Mouse (Mus musculus) liver, postnatal 0 days (tissue): ENCODE results near the gene Apof. TPM values are rescaled to one million over a fixed set of nuclear protein-coding genes. Genes with fewer than 3 reads are reported as not detected.

ENCODE experiments used
- ATAC-seq: fragments of 200-750 bp; cut with Nextera tagmentation; 2 replicates; pipeline ENCODE4 v1.8.0; 2017; ENCODE audit warnings: mild to moderate bottlenecking, moderate library complexity
- DNase-seq: peaks from one replicate; pipeline ENCODE4 v3.0.0-alpha.2; 2016
- H3K27ac ChIP-seq: fragments of 300-500 bp; sonication (generic); 2 replicates; pipeline ENCODE4 v1.5.1; 2014; ENCODE audit warnings: antibody characterized with exemption, moderate library complexity, mild to moderate bottlenecking, low read depth
- H3K27me3 ChIP-seq: fragments of 300-500 bp; sonication (generic); 2 replicates; pipeline ENCODE4 v1.6.1; 2014; ENCODE audit warnings: low read length, control low read depth, mixed read lengths; ENCODE audit not compliant: insufficient read depth
- H3K36me3 ChIP-seq: fragments of 300-500 bp; sonication (generic); replicated peaks from 2 replicates; pipeline ENCODE4 v1.6.1; 2014; ENCODE audit warnings: mild to moderate bottlenecking, control low read depth, low read length, moderate library complexity, mixed read lengths; ENCODE audit not compliant: insufficient read depth
- H3K4me1 ChIP-seq: fragments of 300-500 bp; sonication (generic); 2 replicates; pipeline ENCODE4 v1.6.1; 2014; ENCODE audit warnings: antibody characterized with exemption, mild to moderate bottlenecking, control low read depth; ENCODE audit not compliant: insufficient read depth
- H3K4me2 ChIP-seq: fragments of 300-500 bp; sonication (generic); 2 replicates; pipeline ENCODE4 v1.6.1; 2014; ENCODE audit warnings: low read depth, mild to moderate bottlenecking, low read length, moderate library complexity, mixed read lengths
- H3K4me3 ChIP-seq: fragments of 300-500 bp; sonication (generic); 2 replicates; pipeline ENCODE4 v1.5.1; 2014; ENCODE audit warnings: low read depth, low read length
- H3K9ac ChIP-seq: fragments of 300-500 bp; sonication (generic); replicated peaks from 2 replicates; pipeline ENCODE4 v1.6.1; 2014; ENCODE audit warnings: mild to moderate bottlenecking, moderate library complexity
- H3K9me3 ChIP-seq: fragments of 300-500 bp; sonication (generic); 2 replicates; pipeline ENCODE4 v1.6.1; 2016; ENCODE audit warnings: mild to moderate bottlenecking, control low read depth, low read length, mixed read lengths
- CTCF ChIP-seq: sonication (generic); IDR thresholded peaks from 2 replicates; pipeline ENCODE4 v1.5.1; 2016; ENCODE audit warnings: antibody characterized with exemption, low read depth
- EP300 ChIP-seq: IDR thresholded peaks from 2 replicates; pipeline ENCODE4 v1.6.1; 2016; ENCODE audit warnings: antibody characterized with exemption, low read depth, mild to moderate bottlenecking
- WGBS: fragments of 180-500 bp; shearing (Covaris S2); extraction: QIAGEN DNeasy Blood & Tissue Kit; methylation state at CpG from one replicate; pipeline ENCODE4 v1.1.7; 2014; ENCODE audit not compliant: insufficient replicate concordance; 5-methylcytosine and 5-hydroxymethylcytosine counted together
- polyA plus RNA-seq: library from polyadenylated mRNA; unstranded; fragments of >200 nt; fragmentation: Nextera tagmentation; extraction: Ambion mirVana; gene quantifications from 2 replicates; pipeline ENCODE4 v1.2.1, GENCODE M21; 2015

Gene Apof
- 1,289 and 1,338 TPM in 2 replicates for polyA plus RNA-seq

DNA sequence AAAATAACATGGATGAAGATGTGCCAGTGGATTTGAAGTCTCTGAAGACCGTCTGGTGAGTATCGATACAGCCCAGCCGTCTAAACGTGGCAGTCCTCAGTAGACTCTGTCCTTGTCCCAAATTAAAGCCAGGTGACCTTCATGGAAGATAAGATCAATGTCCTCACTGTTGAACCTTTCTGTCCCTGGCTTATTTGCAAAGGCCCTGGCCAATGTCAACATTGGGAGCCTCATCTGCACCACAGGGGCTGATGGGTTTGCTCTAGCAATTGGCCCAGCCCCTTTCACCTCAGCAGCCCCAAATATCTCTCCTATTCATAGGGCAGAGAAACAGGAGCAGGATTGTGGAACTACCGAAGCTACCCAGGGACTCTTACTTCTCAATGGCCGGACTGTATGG lies at the start of gene Apof:
Gene Apof (plus strand): TSS at position 301 of the 400 bp plus-strand sequence.
- Histone ChIP-seq H3K27ac (peak within 1 kb of the TSS; percentile 92), H3K9ac (peak within 1 kb of the TSS; percentile 63), H3K9me3 (no peaks in the 10 kb centered on the region), H3K36me3 (no peaks in the 10 kb centered on the region), H3K4me3 (peak within 1 kb of the TSS; percentile 83), H3K4me1 (peaks cover 16% of the 10 kb centered on the region), H3K4me2 (peak within 1 kb of the TSS; percentile 68), H3K27me3 (no peaks in the 10 kb centered on the region)
- ATAC-seq (peak; percentile 62), DNase-seq (peak; percentile 60)
- TF ChIP-seq EP300 (peak; percentile 71; the same call in 1 of the 2 replicates), CTCF (no peak)
- WGBS, result 73% methylated on average over 6 of the region's 6 CpGs

GRCm38 (mm10) chr10:128221533-128222286 lies 46.8 kb upstream of the Apof start:
- 55% methylated on average over 16 of the region's 16 CpGs for WGBS
- H3K9ac ChIP-seq, result no peak overlapping the region
- H3K4me1 ChIP-seq, result peaks cover 6% of the 10 kb centered on the region
- H3K9me3 ChIP-seq, result no peaks in the 10 kb centered on the region
- no peak overlapping the region for H3K27ac ChIP-seq
- H3K36me3 ChIP-seq, result no peaks in the 10 kb centered on the region
- no peak for ATAC-seq
- H3K4me3 ChIP-seq, result no peak overlapping the region
- DNase-seq, result no peak
- TF ChIP-seq EP300 (no peak), CTCF (no peak)
- no peak overlapping the region for H3K4me2 ChIP-seq
- no peaks in the 10 kb centered on the region for H3K27me3 ChIP-seq

DNA sequence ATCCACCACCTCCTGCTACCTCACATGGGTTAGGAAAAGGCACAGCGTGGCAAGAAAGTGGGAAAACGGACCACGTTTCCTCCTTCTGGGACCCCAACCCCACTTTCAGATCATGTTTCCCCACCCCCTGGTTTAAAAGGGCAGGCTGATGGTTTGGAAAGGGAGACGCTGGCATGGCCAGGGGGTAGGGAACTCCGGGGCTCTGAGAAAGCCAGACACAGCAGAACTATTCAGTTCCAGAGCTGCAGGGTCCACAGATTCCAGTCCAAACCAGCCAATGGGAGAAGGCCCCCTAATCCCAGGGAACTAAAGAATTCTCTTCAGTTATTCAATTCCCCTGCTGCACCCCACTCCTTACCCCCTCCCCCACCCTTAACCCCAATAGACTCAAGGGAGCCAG lies 43.4 kb upstream of the Apof start:
- H3K4me2 ChIP-seq, result no peak overlapping the region
- 63% methylated on average over 5 of the region's 5 CpGs for WGBS
- no peaks in the 10 kb centered on the region for H3K36me3 ChIP-seq
- H3K9me3 ChIP-seq, result no peaks in the 10 kb centered on the region
- TF ChIP-seq EP300 (no peak), CTCF (no peak)
- H3K27ac ChIP-seq, result no peak overlapping the region
- no peak overlapping the region for H3K4me3 ChIP-seq
- no peak for DNase-seq
- no peaks in the 10 kb centered on the region for H3K27me3 ChIP-seq
- no peak overlapping the region for H3K9ac ChIP-seq
- peaks cover 2% of the 10 kb centered on the region; the same call in 1 of the 2 replicates for H3K4me1 ChIP-seq
- no peak for ATAC-seq

DNA sequence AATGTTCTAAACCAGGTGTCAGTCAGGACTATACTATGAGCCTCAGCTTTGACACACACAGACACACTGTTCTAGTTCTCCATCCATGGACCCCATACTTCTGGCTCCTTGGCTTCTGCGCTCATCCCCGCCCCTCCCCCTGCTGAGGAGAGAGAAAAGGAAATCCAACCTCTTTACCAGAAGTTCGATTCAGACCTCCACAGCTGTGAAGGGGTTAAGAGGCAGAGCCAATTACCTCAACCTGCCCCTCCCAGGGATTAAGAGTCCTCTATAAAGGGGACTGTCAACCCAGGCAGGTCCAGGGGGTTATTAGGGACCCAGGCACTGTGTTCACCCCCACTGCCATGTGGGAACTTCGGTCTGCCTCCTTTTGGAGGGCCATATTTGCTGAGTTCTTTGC lies 42.9 kb upstream of the Apof start, which contains the start of gene Mip:
Gene Mip (plus strand): TSS at position 301 of the 400 bp plus-strand sequence.
- DNase-seq, result no peak
- ATAC-seq, result no peak
- TF ChIP-seq CTCF, result no peak
- no peak for TF ChIP-seq EP300
- Histone ChIP-seq H3K4me3 (no peak within 1 kb of the TSS), H3K4me1 (peaks cover 3% of the 10 kb centered on the region), H3K27ac (no peak within 1 kb of the TSS), H3K4me2 (no peak within 1 kb of the TSS), H3K9ac (no peak within 1 kb of the TSS), H3K27me3 (no peaks in the 10 kb centered on the region), H3K36me3 (no peaks in the 10 kb centered on the region), H3K9me3 (no peaks in the 10 kb centered on the region)
- 63% methylated on average over 4 of the region's 4 CpGs for WGBS

DNA sequence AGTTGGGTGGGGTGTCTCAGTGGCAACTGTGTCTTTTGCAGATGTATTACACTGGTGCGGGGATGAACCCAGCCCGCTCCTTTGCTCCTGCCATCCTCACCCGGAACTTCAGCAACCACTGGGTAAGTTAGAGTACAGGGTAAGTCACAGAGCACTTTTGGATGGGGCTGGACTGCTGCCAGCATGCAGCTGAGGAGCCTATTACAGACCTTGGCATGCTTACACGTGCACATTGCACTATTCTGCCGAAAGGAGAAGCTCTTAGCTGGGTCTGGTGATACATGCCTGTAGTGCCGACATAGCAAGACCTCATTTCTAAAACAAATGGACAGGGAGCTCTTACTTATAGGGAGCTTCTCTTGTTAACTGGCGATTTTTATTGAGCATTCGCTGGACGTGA lies 40.9 kb upstream of the Apof start:
- H3K4me1 ChIP-seq, result peaks cover 12% of the 10 kb centered on the region
- no peaks in the 10 kb centered on the region for H3K9me3 ChIP-seq
- no peak overlapping the region for H3K4me3 ChIP-seq
- WGBS, result 72% methylated on average over 9 of the region's 9 CpGs
- H3K4me2 ChIP-seq, result no peak overlapping the region
- no peaks in the 10 kb centered on the region for H3K36me3 ChIP-seq
- no peak overlapping the region for H3K27ac ChIP-seq
- ATAC-seq (no peak), DNase-seq (no peak)
- H3K9ac ChIP-seq, result no peak overlapping the region
- H3K27me3 ChIP-seq, result no peaks in the 10 kb centered on the region
- TF ChIP-seq EP300 (no peak), CTCF (no peak)

- no peaks in the 10 kb centered on the region for H3K9me3 ChIP-seq
- peaks cover 12% of the 10 kb centered on the region for H3K4me1 ChIP-seq
- TF ChIP-seq CTCF (no peak), EP300 (peak; percentile 71)
- DNase-seq, result no peak
- H3K36me3 ChIP-seq, result no peaks in the 10 kb centered on the region
- H3K9ac ChIP-seq, result no peak overlapping the region
- WGBS, result 83% methylated on average over 8 of the region's 8 CpGs
- no peak overlapping the region for H3K4me3 ChIP-seq
- no peak overlapping the region for H3K27ac ChIP-seq
- no peak overlapping the region for H3K4me2 ChIP-seq
- H3K27me3 ChIP-seq, result no peaks in the 10 kb centered on the region
- ATAC-seq, result no peak
These were observed 40.5 kb upstream of the Apof start for GRCm38 (mm10) chr10:128228009-128228408.
